Mouse (Mus musculus): ENCODE data around the gene Cfap45. TPM values are rescaled to one million over a fixed set of nuclear protein-coding genes. Genes with fewer than 3 reads are reported as not detected.
A peak's percentile ranks its signal among the peaks of the same experiment; 100 is the strongest.

Gene Cfap45
- polyA plus RNA-seq, 1 experiment, result not detected

GRCm38 (mm10) chr1:172555638-172556037 lies 35.0 kb downstream of the Cfap45 start, which contains the start of gene Vsig8:
Gene Vsig8, plus strand, starts transcription at chr1:172555938.
- peaks cover 3% of the 10 kb centered on the region for H3K4me1 ChIP-seq (ENCODE audit: control insufficient read depth, insufficient read depth, low read length)
- WGBS, result 84% methylated on average over 11 of the region's 11 CpGs
- no peak within 1 kb of the TSS for H3K27ac ChIP-seq (ENCODE audit: insufficient read depth, low read depth, low read length)
- no peak for TF ChIP-seq CTCF (IDR thresholded peaks at IDR 0.05; ENCODE audit: insufficient read depth, low read depth, low read length)
- TF ChIP-seq POLR2A (IDR thresholded peaks at IDR 0.05; ENCODE audit: insufficient read depth, low read depth, low read length), result no peak
- H3K4me3 ChIP-seq (ENCODE audit: insufficient read depth, low read depth, low read length), result no peak within 1 kb of the TSS

DNA sequence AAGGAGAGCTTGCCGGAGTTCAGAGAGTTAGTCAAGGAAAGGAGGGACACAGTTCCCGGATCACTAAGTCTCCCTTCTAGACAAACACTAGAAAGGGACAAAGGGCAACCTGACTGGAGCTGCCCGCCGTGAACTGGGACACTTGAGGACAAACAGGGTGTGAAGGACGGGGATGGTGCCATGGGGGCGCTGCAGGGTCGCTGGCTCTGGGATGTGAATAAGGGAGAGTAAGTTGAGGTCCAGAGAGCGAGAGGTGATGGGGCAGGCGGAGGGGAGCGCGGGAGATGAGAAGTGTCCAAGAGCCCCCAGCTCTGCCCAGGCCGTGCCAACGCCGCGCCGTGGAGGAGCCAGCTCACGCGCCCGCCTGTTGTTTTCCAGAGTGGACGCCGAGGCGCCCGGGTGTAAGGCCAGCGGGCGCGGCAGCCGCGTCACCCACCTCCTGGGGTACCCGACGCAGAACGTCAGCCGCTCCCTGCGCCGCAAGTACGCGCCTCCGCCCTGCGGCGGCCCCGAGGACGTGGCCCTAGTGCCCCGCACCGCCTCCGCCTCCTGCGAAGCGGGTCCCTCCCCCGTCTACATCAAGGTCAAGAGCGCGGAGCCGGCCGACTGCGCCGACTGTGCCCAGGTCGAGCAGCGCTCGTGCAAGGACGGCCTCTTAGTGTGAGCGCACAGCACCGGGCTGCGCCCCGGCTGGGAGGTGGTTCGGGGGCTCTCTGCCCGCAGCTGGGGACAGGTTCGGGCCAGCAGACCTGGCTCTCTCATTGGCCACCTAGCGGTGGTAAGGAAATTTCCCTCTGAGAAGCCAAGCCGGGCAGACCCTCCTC lies 42.3 kb downstream of the Cfap45 start:
- peak overlapping the region; percentile 65 for H3K4me3 ChIP-seq (ENCODE audit: insufficient read depth, low read depth, low read length)
- no peak for TF ChIP-seq CTCF (IDR thresholded peaks at IDR 0.05; ENCODE audit: insufficient read depth, low read depth, low read length)
- TF ChIP-seq POLR2A (IDR thresholded peaks at IDR 0.05; ENCODE audit: insufficient read depth, low read depth, low read length), result peak; percentile 38; the same call in 1 of the 2 replicates
- peaks cover 12% of the 10 kb centered on the region for H3K4me1 ChIP-seq (ENCODE audit: control insufficient read depth, insufficient read depth, low read length)
- WGBS, result under 1% methylated on average over 66 of the region's 66 CpGs
- H3K27ac ChIP-seq (ENCODE audit: insufficient read depth, low read depth, low read length), result peak overlapping the region; percentile 6; the same call in 1 of the 2 replicates

- Histone ChIP-seq H3K4me1 (ENCODE audit: control insufficient read depth, insufficient read depth, low read length) (peaks cover 12% of the 10 kb centered on the region), H3K27ac (ENCODE audit: insufficient read depth, low read depth, low read length) (no peak overlapping the region), H3K4me3 (ENCODE audit: insufficient read depth, low read depth, low read length) (peak overlapping the region; percentile 65)
- WGBS, result 4% methylated on average over 10 of the region's 10 CpGs
- TF ChIP-seq CTCF (IDR thresholded peaks at IDR 0.05; ENCODE audit: insufficient read depth, low read depth, low read length), result no peak
These were observed 42.8 kb downstream of the Cfap45 start for GRCm38 (mm10) chr1:172563465-172563828.

GRCm38 (mm10) chr1:172566131-172566530 lies 45.5 kb downstream of the Cfap45 start:
- WGBS, result 87% methylated on average over 3 of the region's 3 CpGs
- Histone ChIP-seq H3K4me3 (ENCODE audit: insufficient read depth, low read depth, low read length) (no peak overlapping the region), H3K4me1 (ENCODE audit: control insufficient read depth, insufficient read depth, low read length) (peaks cover 12% of the 10 kb centered on the region), H3K27ac (ENCODE audit: insufficient read depth, low read depth, low read length) (no peak overlapping the region)
- no peak for TF ChIP-seq CTCF (IDR thresholded peaks at IDR 0.05; ENCODE audit: insufficient read depth, low read depth, low read length)
- TF ChIP-seq POLR2A (IDR thresholded peaks at IDR 0.05; ENCODE audit: insufficient read depth, low read depth, low read length), result no peak

DNA sequence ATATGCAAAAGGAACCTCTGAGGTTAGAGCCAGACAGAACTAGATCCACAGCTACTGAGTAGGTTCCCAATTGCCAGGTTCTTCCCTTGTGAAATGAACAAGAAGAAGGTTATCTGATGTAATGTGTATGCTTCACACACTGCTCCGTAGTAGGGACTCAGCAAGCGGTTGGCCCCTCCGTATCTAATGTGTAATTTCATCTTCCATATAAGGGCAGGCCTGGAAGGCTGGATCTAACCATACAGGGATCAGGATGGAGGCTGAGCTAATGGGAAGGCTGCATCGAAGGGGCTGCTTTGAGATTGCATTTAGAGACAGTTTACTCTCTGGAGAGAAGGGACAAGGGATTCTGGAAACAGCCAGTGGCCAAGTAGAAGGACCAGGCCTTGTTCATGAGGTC lies 47.2 kb downstream of the Cfap45 start:
- no peak overlapping the region for H3K4me3 ChIP-seq (ENCODE audit: insufficient read depth, low read depth, low read length)
- WGBS, result 58% methylated on average over 4 of the region's 4 CpGs
- no peak overlapping the region for H3K27ac ChIP-seq (ENCODE audit: insufficient read depth, low read depth, low read length)
- TF ChIP-seq POLR2A (IDR thresholded peaks at IDR 0.05; ENCODE audit: insufficient read depth, low read depth, low read length) (no peak), CTCF (IDR thresholded peaks at IDR 0.05; ENCODE audit: insufficient read depth, low read depth, low read length) (no peak)
- no peaks in the 10 kb centered on the region; the same call in 1 of the 2 replicates for H3K4me1 ChIP-seq (ENCODE audit: control insufficient read depth, insufficient read depth, low read length)

DNA sequence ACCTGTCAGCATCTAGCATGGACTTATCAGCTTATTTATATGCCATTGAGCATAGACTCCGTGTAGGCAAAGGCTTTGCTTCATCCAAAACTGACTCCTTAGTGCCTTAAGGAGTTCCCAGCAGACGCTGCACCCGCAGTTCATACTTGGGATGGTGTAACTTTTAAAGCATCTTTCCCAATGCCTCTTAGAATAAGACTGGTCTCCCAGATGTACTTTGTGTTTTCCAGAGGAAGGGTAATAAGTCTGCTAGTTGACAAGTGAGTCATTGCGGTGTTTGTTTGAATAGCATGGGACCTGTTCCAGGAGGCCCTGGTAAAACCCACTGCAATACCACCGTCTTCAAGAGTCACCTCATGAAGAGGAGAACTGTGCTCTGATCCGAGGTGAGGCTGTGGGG lies 59.5 kb downstream of the Cfap45 start:
- TF ChIP-seq POLR2A (IDR thresholded peaks at IDR 0.05; ENCODE audit: insufficient read depth, low read depth, low read length), result no peak
- no peak for TF ChIP-seq CTCF (IDR thresholded peaks at IDR 0.05; ENCODE audit: insufficient read depth, low read depth, low read length)
- Histone ChIP-seq H3K27ac (ENCODE audit: insufficient read depth, low read depth, low read length) (no peak overlapping the region), H3K4me1 (ENCODE audit: control insufficient read depth, insufficient read depth, low read length) (no peaks in the 10 kb centered on the region), H3K4me3 (ENCODE audit: insufficient read depth, low read depth, low read length) (no peak overlapping the region)
- WGBS, result 80% methylated on average over 6 of the region's 6 CpGs

DNA sequence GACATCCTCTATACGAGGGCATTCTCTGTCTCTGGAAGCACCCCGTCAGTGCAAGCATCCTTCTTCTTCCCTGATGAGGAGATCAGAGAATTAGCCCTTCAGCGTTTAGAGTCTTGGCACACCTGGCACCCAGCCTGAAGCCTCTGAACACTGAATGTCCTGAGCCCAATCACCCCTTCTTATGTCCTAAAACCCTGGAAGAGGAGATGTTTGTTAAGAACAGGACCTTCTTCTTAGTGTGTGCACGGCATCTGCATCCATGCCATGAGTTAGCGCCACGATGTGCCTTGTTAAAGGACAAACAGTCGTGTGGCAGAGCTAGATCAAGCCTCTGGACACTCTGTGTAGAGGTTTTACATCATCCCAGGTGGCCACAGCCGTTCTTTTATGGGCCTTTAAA lies 61.8 kb downstream of the Cfap45 start:
- Histone ChIP-seq H3K4me1 (ENCODE audit: control insufficient read depth, insufficient read depth, low read length) (peaks cover 4% of the 10 kb centered on the region), H3K4me3 (ENCODE audit: insufficient read depth, low read depth, low read length) (no peak overlapping the region), H3K27ac (ENCODE audit: insufficient read depth, low read depth, low read length) (no peak overlapping the region)
- WGBS, result 93% methylated on average over 8 of the region's 8 CpGs
- no peak for TF ChIP-seq CTCF (IDR thresholded peaks at IDR 0.05; ENCODE audit: insufficient read depth, low read depth, low read length)
- TF ChIP-seq POLR2A (IDR thresholded peaks at IDR 0.05; ENCODE audit: insufficient read depth, low read depth, low read length), result no peak

- Histone ChIP-seq H3K4me3 (ENCODE audit: insufficient read depth, low read depth, low read length) (no peak overlapping the region), H3K27ac (ENCODE audit: insufficient read depth, low read depth, low read length) (no peak overlapping the region), H3K4me1 (ENCODE audit: control insufficient read depth, insufficient read depth, low read length) (peaks cover 4% of the 10 kb centered on the region)
- WGBS, result 91% methylated on average over 6 of the region's 6 CpGs
- TF ChIP-seq POLR2A (IDR thresholded peaks at IDR 0.05; ENCODE audit: insufficient read depth, low read depth, low read length), result no peak
- no peak for TF ChIP-seq CTCF (IDR thresholded peaks at IDR 0.05; ENCODE audit: insufficient read depth, low read depth, low read length)
These were observed 63.7 kb downstream of the Cfap45 start for GRCm38 (mm10) chr1:172584271-172584670.

GRCm38 (mm10) chr1:172585026-172585425 lies 64.4 kb downstream of the Cfap45 start:
- Histone ChIP-seq H3K4me1 (ENCODE audit: control insufficient read depth, insufficient read depth, low read length) (peaks cover 4% of the 10 kb centered on the region), H3K27ac (ENCODE audit: insufficient read depth, low read depth, low read length) (no peak overlapping the region), H3K4me3 (ENCODE audit: insufficient read depth, low read depth, low read length) (no peak overlapping the region)
- 68% methylated on average over 4 of the region's 4 CpGs for WGBS
- TF ChIP-seq CTCF (IDR thresholded peaks at IDR 0.05; ENCODE audit: insufficient read depth, low read depth, low read length) (no peak), POLR2A (IDR thresholded peaks at IDR 0.05; ENCODE audit: insufficient read depth, low read depth, low read length) (no peak)

Measured in olfactory bulb, adult 2 months (tissue).